Mouse (Mus musculus) lung, embryonic 16.5 days (tissue): Measurements from ENCODE around the gene Myzap. TPM values are rescaled to one million over a fixed set of nuclear protein-coding genes. Genes with fewer than 3 reads are reported as not detected.

Experiments
- ATAC-seq: fragments of 200-750 bp; cut with Nextera tagmentation; 2 replicates; pipeline ENCODE4 v1.8.0; 2017; ENCODE audit warnings: low read depth, mild to moderate bottlenecking, moderate library complexity
- H3K27ac ChIP-seq: fragments of 300-500 bp; sonication (generic); 2 replicates; pipeline ENCODE4 v1.5.1; 2014; ENCODE audit warnings: mild to moderate bottlenecking, control low read depth, low read length
- H3K27me3 ChIP-seq: fragments of 300-500 bp; sonication (generic); 2 replicates; pipeline ENCODE4 v1.6.1; 2014; ENCODE audit warnings: low read depth, low read length, mixed read lengths; ENCODE audit not compliant: control insufficient read depth, insufficient read depth
- H3K36me3 ChIP-seq: fragments of 300-500 bp; sonication (generic); 2 replicates; pipeline ENCODE4 v1.6.1; 2014; ENCODE audit warnings: low read length; ENCODE audit not compliant: control insufficient read depth, insufficient read depth
- H3K4me1 ChIP-seq: fragments of 300-500 bp; sonication (generic); replicated peaks from 2 replicates; pipeline ENCODE4 v1.6.1; 2014; ENCODE audit warnings: low read length, mixed read lengths; ENCODE audit not compliant: control insufficient read depth, insufficient read depth
- H3K4me2 ChIP-seq: fragments of 300-500 bp; sonication (generic); 2 replicates; pipeline ENCODE4 v1.6.1; 2014; ENCODE audit warnings: low read depth, low read length, control low read depth
- H3K4me3 ChIP-seq: fragments of 300-500 bp; sonication (generic); 2 replicates; pipeline ENCODE4 v1.5.1; 2014; ENCODE audit warnings: mild to moderate bottlenecking, low read length, control low read depth
- H3K9ac ChIP-seq: fragments of 300-500 bp; sonication (generic); 2 replicates; pipeline ENCODE4 v1.6.1; 2014; ENCODE audit warnings: low read length, control low read depth
- H3K9me3 ChIP-seq: fragments of 300-500 bp; sonication (generic); 2 replicates; pipeline ENCODE4 v1.6.1; 2016; ENCODE audit warnings: low read length; ENCODE audit not compliant: control insufficient read depth
- WGBS: fragments of 180-500 bp; shearing (Covaris S2); extraction: QIAGEN DNeasy Blood & Tissue Kit; methylation state at CpG from one replicate; pipeline ENCODE4 v1.1.7; 2014; 5-methylcytosine and 5-hydroxymethylcytosine counted together
- polyA plus RNA-seq: library from polyadenylated mRNA; unstranded; fragments of >200 nt; fragmentation: Nextera tagmentation; extraction: Ambion mirVana; gene quantifications from 2 replicates; pipeline ENCODE4 v1.2.1, GENCODE M21; 2015

Gene Myzap
- polyA plus RNA-seq, 1 experiment from 2014 or later: 66.7 TPM

- 42% methylated on average over 5 of the region's 5 CpGs for WGBS
Observed at GRCm38 (mm10) chr9:71542292-71542691, 49.9 kb downstream of the Myzap start.

GRCm38 (mm10) chr9:71540739-71541138, 51.4 kb downstream of the Myzap start:
- Histone ChIP-seq H3K4me3 (no peak overlapping the region), H3K4me1 (peaks cover 5% of the 10 kb centered on the region; the same call in 1 of the 2 replicates), H3K36me3 (no peaks in the 10 kb centered on the region), H3K27me3 (no peaks in the 10 kb centered on the region), H3K9ac (no peak overlapping the region), H3K27ac (no peak overlapping the region), H3K9me3 (no peaks in the 10 kb centered on the region), H3K4me2 (no peak overlapping the region)
- ATAC-seq: no peak
- WGBS: 53% methylated on average over 3 of the region's 3 CpGs

More at GRCm38 (mm10) chr9:71542292-71542691, 49.9 kb downstream of the Myzap start:
- no peak overlapping the region for H3K4me2 ChIP-seq
- H3K9ac ChIP-seq: no peak overlapping the region
- H3K27me3 ChIP-seq: no peaks in the 10 kb centered on the region
- peak; percentile 78 for ATAC-seq
- H3K9me3 ChIP-seq: no peaks in the 10 kb centered on the region
- H3K4me1 ChIP-seq: peaks cover 5% of the 10 kb centered on the region; the same call in 1 of the 2 replicates
- no peak overlapping the region for H3K4me3 ChIP-seq
- peak overlapping the region; percentile 79 for H3K27ac ChIP-seq
- H3K36me3 ChIP-seq: no peaks in the 10 kb centered on the region

GRCm38 (mm10) chr9:71535730-71536129, 56.4 kb downstream of the Myzap start:
- 77% methylated on average over 5 of the region's 5 CpGs for WGBS
- Histone ChIP-seq H3K9ac (no peak overlapping the region), H3K36me3 (no peaks in the 10 kb centered on the region)

GRCm38 (mm10) chr9:71535036-71535435, 57.1 kb downstream of the Myzap start:
- WGBS: 93% methylated on average over 2 of the region's 2 CpGs
- no peak overlapping the region for H3K4me2 ChIP-seq
- H3K9ac ChIP-seq: no peak overlapping the region
- no peak overlapping the region for H3K4me3 ChIP-seq
- no peak overlapping the region for H3K27ac ChIP-seq
- no peaks in the 10 kb centered on the region for H3K27me3 ChIP-seq
- 0 out of 2 replicates have a peak, but pooled peaks cover 2% of the 10 kb centered on the region for H3K9me3 ChIP-seq
- H3K36me3 ChIP-seq: no peaks in the 10 kb centered on the region
- ATAC-seq: no peak
- H3K4me1 ChIP-seq: no peaks in the 10 kb centered on the region

More at GRCm38 (mm10) chr9:71535730-71536129, 56.4 kb downstream of the Myzap start:
- H3K4me3 ChIP-seq: no peak overlapping the region
- ATAC-seq: no peak
- no peaks in the 10 kb centered on the region for H3K9me3 ChIP-seq
- H3K27ac ChIP-seq: no peak overlapping the region
- H3K27me3 ChIP-seq: no peaks in the 10 kb centered on the region
- H3K4me1 ChIP-seq: no peaks in the 10 kb centered on the region
- H3K4me2 ChIP-seq: no peak overlapping the region

GRCm38 (mm10) chr9:71529960-71530359, 62.2 kb downstream of the Myzap start:
- Histone ChIP-seq H3K36me3 (no peaks in the 10 kb centered on the region; the same call in 1 of the 2 replicates), H3K4me1 (no peaks in the 10 kb centered on the region), H3K27me3 (no peaks in the 10 kb centered on the region), H3K9ac (no peak overlapping the region), H3K27ac (no peak overlapping the region), H3K4me3 (no peak overlapping the region), H3K4me2 (no peak overlapping the region), H3K9me3 (0 out of 2 replicates have a peak, but pooled peaks cover 3% of the 10 kb centered on the region)
- ATAC-seq: no peak
- 71% methylated on average over 2 of the region's 2 CpGs for WGBS

GRCm38 (mm10) chr9:71527438-71527837, 64.7 kb downstream of the Myzap start:
- Histone ChIP-seq H3K9ac (no peak overlapping the region), H3K36me3 (no peaks in the 10 kb centered on the region; the same call in 1 of the 2 replicates), H3K27ac (no peak overlapping the region), H3K27me3 (no peaks in the 10 kb centered on the region), H3K9me3 (0 out of 2 replicates have a peak, but pooled peaks cover 3% of the 10 kb centered on the region), H3K4me1 (no peaks in the 10 kb centered on the region), H3K4me3 (no peak overlapping the region), H3K4me2 (no peak overlapping the region)
- ATAC-seq: no peak
- WGBS: 42% methylated on average over 9 of the region's 9 CpGs

GRCm38 (mm10) chr9:71523901-71524300, 68.3 kb downstream of the Myzap start:
- Histone ChIP-seq H3K4me2 (no peak overlapping the region), H3K36me3 (no peaks in the 10 kb centered on the region), H3K4me1 (no peaks in the 10 kb centered on the region), H3K9me3 (no peaks in the 10 kb centered on the region), H3K4me3 (no peak overlapping the region), H3K9ac (no peak overlapping the region), H3K27me3 (no peaks in the 10 kb centered on the region), H3K27ac (no peak overlapping the region)
- ATAC-seq: no peak
- WGBS: 88% methylated on average over 4 of the region's 4 CpGs

- Histone ChIP-seq H3K4me2 (no peak overlapping the region), H3K36me3 (no peaks in the 10 kb centered on the region), H3K9me3 (no peaks in the 10 kb centered on the region), H3K4me3 (no peak overlapping the region), H3K4me1 (no peaks in the 10 kb centered on the region), H3K27ac (no peak overlapping the region), H3K9ac (no peak overlapping the region), H3K27me3 (no peaks in the 10 kb centered on the region)
- ATAC-seq: no peak
- WGBS: 63% methylated on average over 3 of the region's 3 CpGs
Observed at GRCm38 (mm10) chr9:71519836-71520235, 72.3 kb downstream of the Myzap start.

GRCm38 (mm10) chr9:71517487-71517886, 74.7 kb downstream of the Myzap start:
- H3K4me3 ChIP-seq: no peak overlapping the region
- no peaks in the 10 kb centered on the region for H3K9me3 ChIP-seq
- no peak overlapping the region for H3K27ac ChIP-seq
- 85% methylated on average over 4 of the region's 4 CpGs for WGBS
- no peaks in the 10 kb centered on the region for H3K27me3 ChIP-seq
- H3K4me1 ChIP-seq: no peaks in the 10 kb centered on the region
- H3K36me3 ChIP-seq: no peaks in the 10 kb centered on the region
- no peak overlapping the region for H3K9ac ChIP-seq
- ATAC-seq: no peak
- H3K4me2 ChIP-seq: no peak overlapping the region

- WGBS: 86% methylated on average over 4 of the region's 4 CpGs
- ATAC-seq: no peak
Observed at GRCm38 (mm10) chr9:71515862-71516261, 76.3 kb downstream of the Myzap start.

More at GRCm38 (mm10) chr9:71515862-71516261, 76.3 kb downstream of the Myzap start:
- H3K4me2 ChIP-seq: no peak overlapping the region
- H3K9me3 ChIP-seq: no peaks in the 10 kb centered on the region
- H3K27me3 ChIP-seq: no peaks in the 10 kb centered on the region
- no peaks in the 10 kb centered on the region for H3K36me3 ChIP-seq
- H3K27ac ChIP-seq: no peak overlapping the region
- no peaks in the 10 kb centered on the region for H3K4me1 ChIP-seq
- H3K4me3 ChIP-seq: no peak overlapping the region
- H3K9ac ChIP-seq: no peak overlapping the region
